Mouse (Mus musculus): ENCODE data around the gene Ubac2.

DNA sequence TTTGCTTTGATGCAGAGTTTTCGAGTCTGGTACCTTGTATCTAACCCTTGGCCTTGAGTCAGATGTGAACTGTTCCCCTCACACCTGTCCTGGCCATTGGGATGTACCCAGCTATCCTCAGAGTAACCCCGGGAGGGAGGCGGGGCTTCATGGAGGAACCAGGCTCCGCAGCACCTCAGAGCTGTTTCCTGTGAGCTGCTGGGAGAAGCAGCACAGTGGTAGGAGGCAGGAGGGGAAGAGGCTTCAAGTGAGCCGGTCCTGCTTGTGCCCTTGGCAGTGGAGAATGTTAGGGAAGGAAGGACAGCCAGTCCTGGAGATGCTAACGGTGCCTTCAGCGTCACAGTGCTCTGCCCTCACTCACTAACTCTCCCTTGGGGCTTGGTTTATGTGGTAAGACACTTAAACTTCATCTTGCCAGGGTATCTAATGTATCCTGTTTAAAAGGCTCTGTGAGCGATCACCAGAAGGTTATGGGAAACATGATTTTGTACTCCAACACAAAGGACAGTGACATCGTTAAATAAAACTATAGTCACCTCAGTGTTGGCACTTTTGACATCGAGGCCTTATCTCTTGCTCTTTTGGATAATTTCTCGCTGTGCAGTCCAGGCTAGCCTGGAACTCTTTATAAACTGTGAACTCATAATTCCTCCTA, 59.3 kb downstream of the Ubac2 start:
- TF ChIP-seq CTCF (IDR thresholded peaks at IDR 0.05; ENCODE audit: control insufficient read depth, insufficient read depth, low read length) = no peak
- TF ChIP-seq POLR2A (IDR thresholded peaks at IDR 0.05; ENCODE audit: borderline replicate concordance, control insufficient read depth, low read depth, low read length) = peak; percentile 35; the same call in 1 of the 2 replicates

Data from bone marrow, adult 2 months (tissue).